Mouse (Mus musculus) ES-Bruce4 (cell line): Measurements from ENCODE around the gene Gm48552.

Experiments
- CTCF ChIP-seq: IDR thresholded peaks from one replicate; pipeline ENCODE4 v1.8.1; 2011; ENCODE audit warnings: low read depth, low read length
- POLR2A ChIP-seq: IDR thresholded peaks from one replicate; pipeline ENCODE4 v1.8.1; 2011; ENCODE audit warnings: low read length; ENCODE audit not compliant: insufficient read depth

GRCm38 (mm10) chr10:81413310-81414261 is 24.8 kb downstream of the Gm48552 start:
- TF ChIP-seq CTCF (no peak), POLR2A (no peak)
